Mouse (Mus musculus) gastrocnemius, adult 18-20 months (tissue): ENCODE results near the gene Olfr1109. TPM values are rescaled to one million over a fixed set of nuclear protein-coding genes. Genes with fewer than 3 reads are reported as not detected.

ENCODE experiments used
- DNase-seq: peaks from one replicate; pipeline ENCODE4 v3.0.0; 2021; ENCODE audit warnings: low spot score
- long read RNA-seq, 2 experiments: library from polyadenylated mRNA; stranded (forward); transcript quantifications; one replicate each; pipeline ENCODE4 v2.0.0; 2021
- total RNA-seq, 2 experiments: library from RNA; stranded (reverse); gene quantifications; 2 replicates each; pipeline ENCODE4 v1.2.3; 2021

Olfr1109 gene
- total RNA-seq, result not detected
- long read RNA-seq, experiment 1, result 0 reads
- long read RNA-seq, experiment 2, result 0 reads

GRCm38 (mm10) chr2:87095908-87096307 lies at the start of gene Olfr1109:
Olfr1109 (minus strand) TSS chr2:87096008.
- no peak for DNase-seq

- no peak for DNase-seq
Observed at GRCm38 (mm10) chr2:87140200-87140599, 44.4 kb upstream of the Olfr1109 start, which contains the start of gene Olfr1110. Olfr1110 (minus strand) TSS chr2:87140300.

- no peak for DNase-seq
Observed at GRCm38 (mm10) chr2:87114467-87114866, 18.7 kb upstream of the Olfr1109 start, which contains the start of gene Olfr259. Olfr259 (minus strand) TSS chr2:87114567.

GRCm38 (mm10) chr2:87075717-87076116 lies 20.1 kb downstream of the Olfr1109 start, which contains the start of gene Olfr1107:
Olfr1107 (minus strand) TSS chr2:87075817.
- DNase-seq, result no peak

- DNase-seq, result no peak
Observed at GRCm38 (mm10) chr2:87052173-87052572, 43.6 kb downstream of the Olfr1109 start, which contains the start of gene Olfr1106. Olfr1106 (minus strand) TSS chr2:87052273.

Other genes starting within 250 kb of the Olfr1109 start
- not detected for gene Olfr1095, start 244.3 kb downstream of the Olfr1109 start, total RNA-seq
- gene Gm13723, start 221.2 kb downstream of the Olfr1109 start, total RNA-seq, result not detected
- not detected for gene Olfr1097, start 203.8 kb downstream of the Olfr1109 start, total RNA-seq
- gene Olfr1098, start 171.5 kb downstream of the Olfr1109 start, total RNA-seq, result not detected
- not detected for gene Olfr1099, start 135.3 kb downstream of the Olfr1109 start, total RNA-seq
- not detected for gene Olfr1100, start 116.1 kb downstream of the Olfr1109 start, total RNA-seq
- gene Olfr1101, start 104.8 kb downstream of the Olfr1109 start, total RNA-seq, result not detected
- gene Olfr1102, start 97.6 kb downstream of the Olfr1109 start, total RNA-seq, result not detected
- gene Olfr1104, start 68.9 kb downstream of the Olfr1109 start, total RNA-seq, result not detected
- not detected for gene Olfr1105, start 59.5 kb downstream of the Olfr1109 start, total RNA-seq
- not detected for gene Olfr1106, start 43.7 kb downstream of the Olfr1109 start, total RNA-seq
- not detected for gene Olfr1107, start 20.2 kb downstream of the Olfr1109 start, total RNA-seq
- not detected for gene Olfr259, start 18.6 kb upstream of the Olfr1109 start, total RNA-seq
- not detected for gene Olfr1110, start 44.3 kb upstream of the Olfr1109 start, total RNA-seq
- gene Olfr1111, start 56.6 kb upstream of the Olfr1109 start, total RNA-seq, result not detected
- gene Olfr1112, start 91.8 kb upstream of the Olfr1109 start, total RNA-seq, result not detected
- gene Olfr1113, start 113.0 kb upstream of the Olfr1109 start, total RNA-seq, result not detected
- gene Olfr1115, start 152.0 kb upstream of the Olfr1109 start, total RNA-seq, result not detected
- not detected for gene Olfr1116, start 171.5 kb upstream of the Olfr1109 start, total RNA-seq
- gene Olfr1118, start 211.6 kb upstream of the Olfr1109 start, total RNA-seq, result not detected